Mouse (Mus musculus) heart, adult 11 months (tissue): Measurements from ENCODE around the gene Atg4a-ps.
"Not testable (repeated sequence)": the region's sequence is repeated elsewhere in the genome, so short reads cannot be mapped to it uniquely, and the experiment has no call there.

Experiments used
- DNase-seq: peaks from one replicate; pipeline ENCODE4 v3.0.0; 2022

Gene Atg4a-ps

GRCm38 (mm10) chr3:103645968-103646367, at the start of gene Atg4a-ps:
Atg4a-ps (minus strand) TSS chr3:103646068.
- DNase-seq: not testable (repeated sequence)

GRCm38 (mm10) chr3:103695556-103695955, 49.7 kb upstream of the Atg4a-ps start:
- peak; percentile 65 for DNase-seq

- DNase-seq: peak; percentile 93
These were observed 44.6 kb upstream of the Atg4a-ps start for GRCm38 (mm10) chr3:103690506-103690905.

GRCm38 (mm10) chr3:103689043-103689442, 43.2 kb upstream of the Atg4a-ps start:
- no peak for DNase-seq

GRCm38 (mm10) chr3:103683966-103684319, 38.1 kb upstream of the Atg4a-ps start:
- DNase-seq: no peak

- DNase-seq: peak; percentile 76
These were observed 37.5 kb upstream of the Atg4a-ps start for GRCm38 (mm10) chr3:103683234-103683965.

- peak; percentile 45 for DNase-seq
These were observed 36.6 kb upstream of the Atg4a-ps start for GRCm38 (mm10) chr3:103682473-103682872.

- DNase-seq: peak; percentile 64
These were observed 32.9 kb upstream of the Atg4a-ps start for GRCm38 (mm10) chr3:103678811-103679210.

- DNase-seq: no peak
These were observed 26.8 kb upstream of the Atg4a-ps start for GRCm38 (mm10) chr3:103672716-103673115.

GRCm38 (mm10) chr3:103672113-103672512, 26.2 kb upstream of the Atg4a-ps start:
- DNase-seq: no peak

- DNase-seq: no peak
These were observed 17.5 kb upstream of the Atg4a-ps start for GRCm38 (mm10) chr3:103663385-103663784.

- DNase-seq: peak; percentile 94
These were observed 15.8 kb upstream of the Atg4a-ps start for GRCm38 (mm10) chr3:103661714-103662113.

- no peak for DNase-seq
These were observed 14.1 kb upstream of the Atg4a-ps start for GRCm38 (mm10) chr3:103660012-103660411.

- no peak for DNase-seq
These were observed 4.5 kb upstream of the Atg4a-ps start for GRCm38 (mm10) chr3:103650406-103650805.

GRCm38 (mm10) chr3:103649716-103650115, 3.8 kb upstream of the Atg4a-ps start:
- no peak for DNase-seq

GRCm38 (mm10) chr3:103648486-103648885, 2.6 kb upstream of the Atg4a-ps start:
- DNase-seq: peak; percentile 96

- DNase-seq: peak; percentile 95
These were observed 1.4 kb upstream of the Atg4a-ps start for GRCm38 (mm10) chr3:103647164-103647867.

GRCm38 (mm10) chr3:103641301-103641700, 4.6 kb downstream of the Atg4a-ps start:
- DNase-seq: no peak

- DNase-seq: no peak
These were observed 5.6 kb downstream of the Atg4a-ps start for GRCm38 (mm10) chr3:103640226-103640803.

GRCm38 (mm10) chr3:103637641-103638040, 8.2 kb downstream of the Atg4a-ps start:
- no peak for DNase-seq

GRCm38 (mm10) chr3:103634256-103634655, 11.6 kb downstream of the Atg4a-ps start:
- DNase-seq: no peak

- DNase-seq: no peak
These were observed 12.0 kb downstream of the Atg4a-ps start for GRCm38 (mm10) chr3:103633831-103634230.

- no peak for DNase-seq
These were observed 12.7 kb downstream of the Atg4a-ps start for GRCm38 (mm10) chr3:103633124-103633523.

GRCm38 (mm10) chr3:103627661-103628060, 18.2 kb downstream of the Atg4a-ps start:
- peak; percentile 91 for DNase-seq
